Mouse (Mus musculus) myocyte (in vitro differentiated cells): Measurements from ENCODE around the gene Eogt.

Experiments used
- CEBPB ChIP-seq: IDR thresholded peaks from 2 replicates; pipeline ENCODE4 v1.6.1; 2011; ENCODE audit warnings: mild to moderate bottlenecking, moderate library complexity; ENCODE audit not compliant: poor library complexity, insufficient read depth, severe bottlenecking
- E2F4 ChIP-seq: IDR thresholded peaks from one replicate; pipeline ENCODE4 v1.6.1; 2011; ENCODE audit warnings: mild to moderate bottlenecking, control low read depth, moderate library complexity; ENCODE audit not compliant: insufficient read depth
- MAX ChIP-seq: IDR thresholded peaks from one replicate; pipeline ENCODE4 v1.6.1; 2011; ENCODE audit warnings: low read depth, mild to moderate bottlenecking, control low read depth
- MYOD1 ChIP-seq, 3 experiments: IDR thresholded peaks; one replicate each; pipeline ENCODE4 v1.6.1; 2011; ENCODE audit warnings: control low read depth in 2 of 3, low read depth in 2 of 3, mild to moderate bottlenecking in 2 of 3, moderate library complexity in 1 of 3; ENCODE audit not compliant: insufficient read length in 2 of 3, control insufficient read depth in 1 of 3
- MYOG ChIP-seq, 3 experiments: IDR thresholded peaks; one replicate each; pipeline ENCODE4 v1.6.1; 2011; ENCODE audit warnings: control low read depth in 2 of 3, low read depth in 2 of 3, mild to moderate bottlenecking in 2 of 3; ENCODE audit not compliant: insufficient read length in 2 of 3, control insufficient read depth in 1 of 3, insufficient read depth in 1 of 3
- POLR2A ChIP-seq: IDR thresholded peaks from one replicate; pipeline ENCODE4 v1.6.1; 2011; ENCODE audit warnings: low read depth, mild to moderate bottlenecking, control low read depth, moderate library complexity; ENCODE audit not compliant: insufficient read length
- POLR2AphosphoS2 ChIP-seq: IDR thresholded peaks from one replicate; pipeline ENCODE4 v1.6.1; 2011; ENCODE audit warnings: low read depth, control low read depth; ENCODE audit not compliant: insufficient read length
- REST ChIP-seq: IDR thresholded peaks from one replicate; pipeline ENCODE4 v1.6.1; 2011; ENCODE audit warnings: mild to moderate bottlenecking, control low read depth, moderate library complexity; ENCODE audit not compliant: insufficient read depth, insufficient read length
- TCF12 ChIP-seq: IDR thresholded peaks from one replicate; pipeline ENCODE4 v1.6.1; 2011; ENCODE audit warnings: mild to moderate bottlenecking, control low read depth; ENCODE audit not compliant: poor library complexity, insufficient read depth, severe bottlenecking
- TCF3 ChIP-seq: IDR thresholded peaks from one replicate; pipeline ENCODE4 v1.6.1; 2011; ENCODE audit warnings: low read depth, control low read depth; ENCODE audit not compliant: insufficient read length
- USF1 ChIP-seq: IDR thresholded peaks from one replicate; pipeline ENCODE4 v1.6.1; 2011; ENCODE audit warnings: low read depth, mild to moderate bottlenecking, control low read depth, moderate library complexity

DNA sequence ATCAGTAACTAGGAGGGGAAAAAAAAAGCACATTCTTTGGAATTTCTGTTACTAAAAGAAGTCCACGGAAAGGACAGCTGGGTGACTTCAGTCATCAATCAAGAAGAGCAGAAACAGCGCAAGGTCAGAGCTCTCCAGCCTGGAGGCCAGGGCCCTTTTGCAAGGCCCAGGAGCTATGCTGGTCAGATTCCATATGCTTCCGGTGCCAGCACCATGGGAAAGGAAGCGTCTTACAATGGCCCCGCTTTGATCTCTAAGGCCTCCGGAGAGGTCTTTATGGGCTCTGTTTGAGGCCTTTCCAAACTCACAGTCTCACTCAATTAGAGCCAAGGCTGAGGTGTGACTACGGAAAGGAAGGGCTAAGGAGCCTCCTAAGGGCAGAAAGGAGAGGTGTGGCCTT lies 4.6 kb downstream of the Eogt start:
- TF ChIP-seq TCF12, result no peak
- no peak for TF ChIP-seq MAX
- TF ChIP-seq USF1, result no peak
- no peak for TF ChIP-seq POLR2A
- no peak for TF ChIP-seq POLR2AphosphoS2
- TF ChIP-seq MYOG (IDR thresholded peaks at IDR 0.05; ENCODE audit: control insufficient read depth in 1 of 3, insufficient read depth in 1 of 3, insufficient read length in 2 of 3, low read depth in 2 of 3), result no peak
- TF ChIP-seq CEBPB, result no peak
- TF ChIP-seq REST, result no peak
- TF ChIP-seq MYOD1 (IDR thresholded peaks at IDR 0.05; ENCODE audit: control insufficient read depth in 1 of 3, insufficient read length in 2 of 3, low read depth in 2 of 3), result no peak
- TF ChIP-seq E2F4, result no peak
- no peak for TF ChIP-seq TCF3
